Mouse (Mus musculus): ENCODE measurements around the gene Fut1.

DNA sequence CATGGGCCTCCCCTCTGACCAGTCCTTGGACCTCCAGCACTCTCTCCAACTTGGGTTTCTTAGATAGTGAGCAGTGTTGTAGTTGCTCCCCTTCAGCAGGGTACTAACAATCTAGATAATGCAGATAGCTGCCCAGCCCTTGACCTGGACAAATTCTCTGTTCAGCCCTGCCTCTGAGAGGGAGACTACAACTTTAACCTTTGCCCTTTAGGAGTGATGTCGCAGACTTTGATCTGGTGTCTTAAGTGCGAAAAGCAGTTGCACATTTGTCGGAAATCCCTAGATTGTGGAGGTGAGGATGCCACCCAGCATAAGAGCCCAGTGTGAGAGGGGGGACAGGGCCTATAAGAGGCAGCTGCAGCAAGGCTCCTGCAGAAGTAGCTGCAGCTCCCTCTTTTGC, 7.6 kb downstream of the Fut1 start:
- no peak for TF ChIP-seq CTCF (IDR thresholded peaks at IDR 0.05; ENCODE audit: extremely low read depth, insufficient read length, insufficient replicate concordance, low read depth, low read length)
- no peak for TF ChIP-seq POLR2A (IDR thresholded peaks at IDR 0.05; ENCODE audit: low read depth, low read length)

All from small intestine, adult 2 months (tissue).